In the genomic region with DNA sequence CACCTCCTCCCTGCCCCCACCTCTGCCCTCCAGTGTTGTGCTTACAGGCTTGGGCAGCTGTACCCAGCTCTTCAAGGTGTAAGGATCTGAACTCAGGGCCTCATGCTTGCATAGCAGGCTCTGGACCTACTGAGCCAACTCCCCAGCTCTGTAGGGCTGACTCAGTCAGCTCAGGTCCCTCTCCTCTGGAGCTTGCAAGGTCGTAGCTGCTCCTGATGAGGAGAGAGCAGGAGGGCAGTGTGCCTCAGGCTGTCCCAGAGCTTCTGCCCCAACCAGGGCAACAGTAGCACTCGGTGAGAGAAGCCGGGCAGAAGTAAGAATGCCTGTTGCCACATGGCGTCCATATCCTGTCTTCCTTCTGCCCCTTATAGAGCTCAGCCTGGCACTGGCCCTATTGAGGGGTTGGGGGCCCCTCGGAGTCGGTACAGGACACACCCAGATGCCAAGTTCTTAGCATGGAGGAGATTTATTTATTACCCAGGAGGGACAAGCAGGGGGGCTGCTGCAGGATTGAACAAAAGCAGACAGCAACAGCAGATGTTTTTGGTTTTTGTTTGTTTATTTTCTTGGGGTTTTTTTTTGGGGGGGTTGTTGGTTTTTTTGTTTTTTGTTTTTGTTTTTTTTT, we compare ENCODE assay signal across 10 mouse cellular contexts.
A peak's percentile ranks its signal among the peaks of the same experiment; 100 is the strongest.
DNase-seq lines count a peak whose midpoint lies in the region; ATAC-seq and TF ChIP-seq lines count a peak whose summit lies in the region.
"Had no signal": no experiment of that assay in that cellular context is flagged by ENCODE, and none has a peak within 500 bp of the region (broad histone marks: within the 10 kb centered on the region; RNA-seq: fewer than 3 reads in every experiment).

No protein-coding gene starts in this region.

- TF ChIP-seq CTCF in lung, embryonic 14.5 days (IDR thresholded peaks at IDR 0.05; ENCODE audit: low read depth) = no peak
- no peak for TF ChIP-seq CTCF in lung, adult 2 months (IDR thresholded peaks at IDR 0.05; ENCODE audit: insufficient read depth, low read length)

- H3K9ac ChIP-seq in heart, embryonic 11.5 days (ENCODE audit: low read depth, low read length) = no peak overlapping the region
- no peak overlapping the region for H3K9ac ChIP-seq in lung, embryonic 14.5 days
- no peak overlapping the region for H3K9ac ChIP-seq in intestine, embryonic 15.5 days
- H3K9ac ChIP-seq in liver, embryonic 16.5 days (ENCODE audit: low read depth, low read length) = no peak overlapping the region

- H3K4me3 ChIP-seq in heart, embryonic 11.5 days (ENCODE audit: low read depth, low read length) = no peak overlapping the region
- H3K4me3 ChIP-seq in lung, embryonic 14.5 days (ENCODE audit: low read depth, low read length) = no peak overlapping the region
- H3K4me3 ChIP-seq in lung, adult 2 months (replicated peaks; ENCODE audit: extremely low read depth, low read depth, low read length) = no peak overlapping the region
- H3K4me3 ChIP-seq in intestine, embryonic 15.5 days (replicated peaks) = no peak overlapping the region
- H3K4me3 ChIP-seq in liver, embryonic 16.5 days (ENCODE audit: low read depth, low read length) = no peak overlapping the region
- H3K4me3 ChIP-seq: erythroblast, embryonic 14.5 days had no signal

- no peak for ATAC-seq in heart, embryonic 11.5 days (replicated peaks; ENCODE audit: insufficient number of reproducible peaks, low FRiP score, low TSS enrichment)
- no peak for ATAC-seq in lung, embryonic 14.5 days (ENCODE audit: insufficient read depth)
- no peak for ATAC-seq in intestine, embryonic 15.5 days
- ATAC-seq in liver, embryonic 16.5 days (ENCODE audit: low read depth) = no peak

- TF ChIP-seq POLR2A in lung, adult 2 months (IDR thresholded peaks at IDR 0.05; ENCODE audit: borderline replicate concordance, extremely low read depth, low read depth, low read length) = no peak

- no peaks in the 10 kb centered on the region for H3K27me3 ChIP-seq in heart, embryonic 11.5 days (ENCODE audit: control insufficient read depth, insufficient read depth, low read length)
- H3K27me3 ChIP-seq in lung, embryonic 14.5 days (ENCODE audit: insufficient read depth, low read length) = peaks cover 27% of the 10 kb centered on the region; the same call in 1 of the 2 replicates
- no peaks in the 10 kb centered on the region for H3K27me3 ChIP-seq in intestine, embryonic 15.5 days (replicated peaks)
- H3K27me3 ChIP-seq in liver, embryonic 16.5 days (ENCODE audit: control insufficient read depth, insufficient read depth, low read depth, low read length) = no peaks in the 10 kb centered on the region

- peaks cover 56% of the 10 kb centered on the region for H3K4me1 ChIP-seq in heart, embryonic 11.5 days (ENCODE audit: control insufficient read depth, insufficient read depth, low read length)
- peaks cover 33% of the 10 kb centered on the region for H3K4me1 ChIP-seq in lung, embryonic 14.5 days (ENCODE audit: insufficient read depth)
- peaks cover 23% of the 10 kb centered on the region for H3K4me1 ChIP-seq in lung, adult 2 months (ENCODE audit: control insufficient read depth, insufficient read depth, low read length)
- peaks cover 50% of the 10 kb centered on the region for H3K4me1 ChIP-seq in intestine, embryonic 15.5 days (replicated peaks)
- H3K4me1 ChIP-seq in liver, embryonic 16.5 days (ENCODE audit: control insufficient read depth, low read depth, low read length) = peaks cover 56% of the 10 kb centered on the region

- WGBS in heart, embryonic 11.5 days (ENCODE audit: insufficient replicate concordance) = 61% methylated on average over 6 of the region's 6 CpGs
- 55% methylated on average over 6 of the region's 6 CpGs for WGBS in lung, embryonic 14.5 days
- 43% methylated on average over 6 of the region's 6 CpGs for WGBS in lung, adult 2 months
- WGBS in intestine, embryonic 15.5 days = 47% methylated on average over 6 of the region's 6 CpGs
- 65% methylated on average over 6 of the region's 6 CpGs for WGBS in liver, embryonic 16.5 days (ENCODE audit: insufficient replicate concordance)

- no peak overlapping the region for H3K4me2 ChIP-seq in heart, embryonic 11.5 days
- no peak overlapping the region for H3K4me2 ChIP-seq in lung, embryonic 14.5 days
- no peak overlapping the region for H3K4me2 ChIP-seq in intestine, embryonic 15.5 days (replicated peaks)
- H3K4me2 ChIP-seq in liver, embryonic 16.5 days (ENCODE audit: low read depth, low read length) = no peak overlapping the region

- peaks cover 13% of the 10 kb centered on the region; the same call in 1 of the 2 replicates for H3K36me3 ChIP-seq in heart, embryonic 11.5 days (ENCODE audit: control insufficient read depth, insufficient read depth, low read length)
- H3K36me3 ChIP-seq in lung, embryonic 14.5 days (ENCODE audit: insufficient read depth) = peaks cover 30% of the 10 kb centered on the region
- H3K36me3 ChIP-seq in intestine, embryonic 15.5 days = peaks cover 24% of the 10 kb centered on the region
- H3K36me3 ChIP-seq in liver, embryonic 16.5 days (ENCODE audit: control insufficient read depth, insufficient read depth) = peaks cover 3% of the 10 kb centered on the region; the same call in 1 of the 2 replicates

- DNase-seq in heart, postnatal 36 days = no peak
- no peak for DNase-seq in lung, embryonic 14.5 days
- DNase-seq in lung, adult 2 months = no peak
- no peak for DNase-seq in MN1 (ENCODE audit: low spot score)
- DNase-seq: cerebellum, postnatal 36 days had no signal

- peak overlapping the region; percentile 94 for H3K27ac ChIP-seq in heart, embryonic 11.5 days (ENCODE audit: low read depth, low read length)
- 0 out of 2 replicates have a peak overlapping the region, but pooled peaks have one; percentile 20 for H3K27ac ChIP-seq in lung, embryonic 14.5 days (ENCODE audit: low read depth)
- H3K27ac ChIP-seq in intestine, embryonic 15.5 days = peak overlapping the region; percentile 59
- 0 out of 2 replicates have a peak overlapping the region, but pooled peaks have one; percentile 34 for H3K27ac ChIP-seq in liver, embryonic 16.5 days (ENCODE audit: low read length)
- H3K27ac ChIP-seq: macrophage had no signal

- intact Hi-C loops in heart, postnatal 36 days (cut with DNase I) = no loop called here

- no peaks in the 10 kb centered on the region for H3K9me3 ChIP-seq in heart, embryonic 11.5 days (replicated peaks; ENCODE audit: control insufficient read depth, low read length)
- H3K9me3 ChIP-seq in lung, embryonic 14.5 days (ENCODE audit: low read depth, low read length) = no peaks in the 10 kb centered on the region
- no peaks in the 10 kb centered on the region for H3K9me3 ChIP-seq in intestine, embryonic 15.5 days
- no peaks in the 10 kb centered on the region for H3K9me3 ChIP-seq in liver, embryonic 16.5 days (replicated peaks; ENCODE audit: control insufficient read depth, low read length)

Comparison
In these comparisons a context has a peak if more than half of its experiments do, and no peak if none do; other contexts are left out.
1. H3K27ac ChIP-seq: peak in every context shown above with its lines; median percentile 94 in heart, embryonic 11.5 days; 59 in intestine, embryonic 15.5 days; 34 in liver, embryonic 16.5 days; 20 in lung, embryonic 14.5 days.